Mouse (Mus musculus) olfactory bulb, adult 2 months (tissue): ENCODE data around the gene Gpr84.

ENCODE experiments used
- CTCF ChIP-seq: fragments of 200-500 bp; IDR thresholded peaks from 2 replicates; pipeline ENCODE4 v1.5.1; 2012; ENCODE audit warnings: low read depth, mild to moderate bottlenecking, low read length, moderate library complexity; ENCODE audit not compliant: insufficient read depth
- POLR2A ChIP-seq: fragments of 200-500 bp; IDR thresholded peaks from 2 replicates; pipeline ENCODE4 v1.6.1; 2012; ENCODE audit warnings: mild to moderate bottlenecking, low read depth, low read length, moderate library complexity; ENCODE audit not compliant: insufficient read depth

GRCm38 (mm10) chr15:103336996-103337667, 26.7 kb upstream of the Gpr84 start:
- no peak for TF ChIP-seq CTCF
- no peak for TF ChIP-seq POLR2A
